Mouse (Mus musculus) T-cell, adult 2 months (primary cell): ENCODE results near the gene Rnf212.

Source experiments
- DNase-seq: peaks from one replicate; pipeline ENCODE4 v3.0.0; 2022; ENCODE audit warnings: low spot score

Gene Rnf212

GRCm38 (mm10) chr5:108713096-108713495, 61.7 kb downstream of the Rnf212 start:
- DNase-seq = no peak

GRCm38 (mm10) chr5:108711968-108712367, 62.8 kb downstream of the Rnf212 start:
- no peak for DNase-seq

- no peak for DNase-seq
These were observed 65.6 kb downstream of the Rnf212 start for GRCm38 (mm10) chr5:108708981-108709731.

GRCm38 (mm10) chr5:108708419-108708818, 66.4 kb downstream of the Rnf212 start:
- DNase-seq = no peak

GRCm38 (mm10) chr5:108707758-108708157, 67.0 kb downstream of the Rnf212 start:
- DNase-seq = no peak

- DNase-seq = no peak
These were observed 70.8 kb downstream of the Rnf212 start for GRCm38 (mm10) chr5:108703754-108704626.

GRCm38 (mm10) chr5:108701341-108702021, 73.3 kb downstream of the Rnf212 start:
- no peak for DNase-seq

GRCm38 (mm10) chr5:108700346-108700745, 74.4 kb downstream of the Rnf212 start:
- DNase-seq = no peak

GRCm38 (mm10) chr5:108697341-108697753, 77.4 kb downstream of the Rnf212 start:
- no peak for DNase-seq

GRCm38 (mm10) chr5:108696542-108696941, 78.2 kb downstream of the Rnf212 start:
- DNase-seq = no peak

- DNase-seq = no peak
These were observed 78.9 kb downstream of the Rnf212 start for GRCm38 (mm10) chr5:108695861-108696260.

- DNase-seq = peak; percentile 18
These were observed 80.2 kb downstream of the Rnf212 start for GRCm38 (mm10) chr5:108694352-108695261.

GRCm38 (mm10) chr5:108693872-108694288, 80.9 kb downstream of the Rnf212 start:
- DNase-seq = peak; percentile 84

GRCm38 (mm10) chr5:108692271-108692670, 82.5 kb downstream of the Rnf212 start, which contains the start of gene Fgfrl1:
Fgfrl1 (plus strand) TSS chr5:108692382.
- peak; percentile 68 for DNase-seq

GRCm38 (mm10) chr5:108691152-108691551, 83.6 kb downstream of the Rnf212 start:
- no peak for DNase-seq

- no peak for DNase-seq
These were observed 85.7 kb downstream of the Rnf212 start for GRCm38 (mm10) chr5:108689091-108689490.

GRCm38 (mm10) chr5:108680871-108681270, 93.9 kb downstream of the Rnf212 start:
- no peak for DNase-seq

- no peak for DNase-seq
These were observed 94.9 kb downstream of the Rnf212 start for GRCm38 (mm10) chr5:108679909-108680308.
